Mouse (Mus musculus) induced T-regulatory cell, adult 2 months (primary cell): Measurements from ENCODE around the gene Stab1.
A peak's percentile ranks its signal among the peaks of the same experiment; 100 is the strongest.

Experiments
- DNase-seq: peaks from one replicate; pipeline ENCODE4 v3.0.0-alpha.2; 2012; ENCODE audit warnings: low read depth

Gene Stab1

DNA sequence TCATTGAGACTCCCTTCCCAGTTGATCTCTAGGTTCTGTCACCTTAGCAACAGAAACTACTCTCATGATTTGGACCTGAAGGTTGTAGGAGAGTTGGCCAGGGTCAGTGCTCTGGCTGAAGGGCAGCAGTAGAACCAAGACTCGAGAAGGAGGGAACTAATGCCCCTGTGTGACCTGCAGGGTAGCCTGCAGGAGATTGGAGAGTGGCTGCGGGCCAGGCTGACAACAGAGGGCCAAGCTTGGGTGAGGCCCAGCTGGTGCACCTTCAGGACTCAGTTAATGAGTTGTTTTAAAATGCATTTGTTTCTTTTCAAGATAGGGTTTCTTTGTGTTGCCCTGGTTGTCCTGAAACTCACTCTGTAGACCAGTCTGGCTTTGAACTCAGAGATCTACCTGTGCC lies 3.4 kb downstream of the Stab1 start:
- no peak for DNase-seq

GRCm38 (mm10) chr14:31164067-31164466 lies 4.4 kb downstream of the Stab1 start:
- no peak for DNase-seq

GRCm38 (mm10) chr14:31161638-31162037 lies 6.8 kb downstream of the Stab1 start:
- no peak for DNase-seq

DNA sequence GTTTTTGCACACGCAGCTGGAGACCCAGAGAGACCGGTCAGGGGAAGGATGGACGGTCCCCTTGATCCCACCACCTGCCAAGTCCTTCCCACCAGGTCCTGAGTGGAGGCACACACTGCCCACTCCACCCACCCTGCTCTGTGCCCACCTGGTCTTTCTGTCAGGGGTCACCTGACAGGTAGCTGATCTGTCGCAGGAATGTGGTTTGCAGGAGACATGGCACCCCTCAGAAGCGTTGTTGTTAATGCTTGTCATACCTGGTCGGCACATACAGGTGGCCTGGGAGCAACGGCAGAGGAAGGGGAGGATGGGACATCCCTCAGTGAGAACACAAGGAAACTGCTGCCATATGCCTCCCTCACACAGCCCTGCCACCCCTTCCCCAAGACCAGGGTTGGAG lies 7.2 kb downstream of the Stab1 start:
- DNase-seq: no peak

DNA sequence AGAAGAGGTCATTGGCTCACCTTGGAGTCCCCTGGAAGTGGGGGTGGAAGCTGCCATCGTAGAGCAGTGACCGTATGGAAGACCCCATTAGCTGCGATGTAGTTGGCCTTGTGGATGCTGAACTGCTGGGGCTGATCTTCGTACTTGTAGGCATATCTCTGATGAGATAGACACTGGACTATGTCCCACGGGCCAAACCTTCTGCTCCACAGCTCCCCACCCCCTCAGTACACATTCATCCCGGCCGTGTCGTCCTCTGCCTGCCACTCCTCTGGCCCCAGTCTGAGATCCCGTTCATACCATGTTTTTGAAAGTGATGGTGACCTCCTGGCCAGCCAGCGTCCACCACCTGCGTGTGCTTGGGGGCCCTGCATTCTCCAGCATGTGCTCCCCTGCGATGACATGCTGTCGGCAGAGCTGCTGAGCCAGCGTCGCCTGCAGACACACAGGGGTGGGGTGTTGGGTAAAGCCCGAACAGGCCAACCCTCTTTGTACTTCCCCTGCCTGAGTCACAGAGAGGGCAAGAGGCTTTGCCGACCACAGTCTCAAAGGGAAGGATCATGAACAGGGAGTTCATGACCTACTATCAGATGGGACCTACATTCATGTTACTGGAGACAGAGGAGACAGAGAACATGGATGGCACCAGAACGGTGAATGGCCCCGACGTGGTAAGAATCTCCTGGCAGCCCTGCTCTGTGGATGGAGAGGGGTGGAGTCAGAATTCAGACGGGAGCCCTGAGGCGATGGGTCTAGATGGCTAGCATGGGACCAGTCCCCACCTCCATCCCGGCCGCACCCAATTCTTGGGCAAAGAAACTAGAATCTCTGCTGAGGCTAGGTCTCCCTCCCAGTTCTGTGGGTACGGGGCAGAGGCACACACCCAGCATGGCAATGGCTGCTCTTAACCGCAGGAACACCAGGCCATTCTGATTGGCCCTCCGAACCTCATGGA lies 8.0 kb downstream of the Stab1 start:
- DNase-seq: peak; percentile 39

DNA sequence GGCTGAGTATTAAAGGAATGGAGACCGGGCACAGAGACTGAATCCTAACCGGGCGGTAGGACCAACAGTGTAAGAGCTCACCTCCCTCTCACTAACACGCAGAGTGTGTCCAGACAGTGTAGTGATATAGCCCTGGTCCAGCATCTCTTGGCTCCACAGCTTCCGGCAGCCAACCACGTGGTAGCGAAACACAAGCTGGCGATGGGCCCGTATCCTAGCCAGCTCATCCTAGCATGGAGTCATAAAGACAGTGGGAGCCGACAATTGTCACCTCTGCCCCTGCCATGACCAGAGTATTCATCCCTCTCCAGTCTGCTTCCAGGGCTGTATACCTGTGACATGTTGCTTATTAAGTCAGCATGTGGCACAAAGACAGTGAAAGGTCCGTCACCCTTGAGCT lies 22.7 kb downstream of the Stab1 start:
- DNase-seq: no peak

GRCm38 (mm10) chr14:31141011-31141410 lies 27.4 kb downstream of the Stab1 start:
- no peak for DNase-seq

- DNase-seq: no peak
Observed at GRCm38 (mm10) chr14:31140141-31140540, 28.3 kb downstream of the Stab1 start.

GRCm38 (mm10) chr14:31139666-31140065 lies 28.8 kb downstream of the Stab1 start:
- DNase-seq: no peak

DNA sequence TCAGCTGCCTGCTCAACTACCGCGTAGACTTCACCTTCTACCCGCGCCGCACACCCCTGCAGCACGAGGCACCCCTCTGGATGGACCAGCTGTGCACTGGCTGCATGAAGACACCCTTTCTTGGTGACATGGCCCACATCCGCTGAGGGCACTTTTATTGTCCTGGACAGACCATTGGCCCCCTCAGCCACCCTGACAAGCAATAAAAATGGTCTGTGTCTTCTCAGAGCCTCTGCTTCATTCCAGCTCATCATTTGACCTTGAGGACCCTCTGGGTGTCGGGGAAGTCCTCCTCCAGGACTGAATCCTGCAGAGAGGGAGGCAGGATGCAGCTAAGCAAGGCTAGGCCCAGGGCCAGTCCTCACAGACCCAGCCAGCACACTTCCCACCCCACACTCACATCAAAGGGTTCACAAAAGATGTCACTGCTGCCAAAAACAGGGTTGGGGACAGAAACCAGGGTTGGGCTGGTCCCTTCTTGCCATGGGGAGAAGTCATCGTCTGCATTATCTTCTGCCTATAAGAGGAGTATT lies 29.5 kb downstream of the Stab1 start:
- DNase-seq: no peak

DNA sequence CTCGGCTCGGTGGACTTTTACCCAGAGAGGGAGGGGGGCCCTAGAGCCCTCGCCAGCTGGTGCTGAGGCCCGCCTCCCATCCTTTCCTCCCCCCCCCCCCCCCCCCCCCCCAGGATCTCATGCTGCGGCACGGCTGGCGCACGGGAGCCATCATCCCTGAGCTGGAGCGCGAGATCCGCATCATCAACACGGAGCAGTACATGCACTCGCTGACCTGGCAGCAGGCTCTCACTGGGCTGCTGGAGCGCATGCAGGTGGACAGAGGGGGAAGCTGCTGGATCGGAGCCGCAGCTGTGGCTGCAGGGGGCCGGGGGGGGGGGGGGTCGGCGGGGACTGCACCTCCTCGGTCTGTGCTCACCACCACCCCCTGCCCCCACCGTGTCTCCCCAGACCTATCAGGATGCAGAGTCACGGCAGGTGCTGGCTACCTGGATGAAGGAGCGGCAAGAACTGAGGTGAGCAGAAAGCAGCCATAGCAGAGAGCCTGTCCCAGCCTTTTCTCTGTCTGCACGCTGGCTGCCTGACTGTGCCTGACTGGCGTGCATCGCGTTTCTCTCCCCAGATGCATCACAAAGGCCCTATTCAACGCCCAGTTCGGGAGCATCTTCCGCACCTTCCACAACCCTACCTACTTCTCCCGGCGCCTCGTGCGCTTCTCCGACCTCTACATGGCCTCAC lies 30.1 kb downstream of the Stab1 start:
- no peak for DNase-seq

- no peak for DNase-seq
Observed at GRCm38 (mm10) chr14:31137791-31138190, 30.6 kb downstream of the Stab1 start.

- no peak for DNase-seq
Observed at GRCm38 (mm10) chr14:31137281-31137595, 31.2 kb downstream of the Stab1 start.

DNA sequence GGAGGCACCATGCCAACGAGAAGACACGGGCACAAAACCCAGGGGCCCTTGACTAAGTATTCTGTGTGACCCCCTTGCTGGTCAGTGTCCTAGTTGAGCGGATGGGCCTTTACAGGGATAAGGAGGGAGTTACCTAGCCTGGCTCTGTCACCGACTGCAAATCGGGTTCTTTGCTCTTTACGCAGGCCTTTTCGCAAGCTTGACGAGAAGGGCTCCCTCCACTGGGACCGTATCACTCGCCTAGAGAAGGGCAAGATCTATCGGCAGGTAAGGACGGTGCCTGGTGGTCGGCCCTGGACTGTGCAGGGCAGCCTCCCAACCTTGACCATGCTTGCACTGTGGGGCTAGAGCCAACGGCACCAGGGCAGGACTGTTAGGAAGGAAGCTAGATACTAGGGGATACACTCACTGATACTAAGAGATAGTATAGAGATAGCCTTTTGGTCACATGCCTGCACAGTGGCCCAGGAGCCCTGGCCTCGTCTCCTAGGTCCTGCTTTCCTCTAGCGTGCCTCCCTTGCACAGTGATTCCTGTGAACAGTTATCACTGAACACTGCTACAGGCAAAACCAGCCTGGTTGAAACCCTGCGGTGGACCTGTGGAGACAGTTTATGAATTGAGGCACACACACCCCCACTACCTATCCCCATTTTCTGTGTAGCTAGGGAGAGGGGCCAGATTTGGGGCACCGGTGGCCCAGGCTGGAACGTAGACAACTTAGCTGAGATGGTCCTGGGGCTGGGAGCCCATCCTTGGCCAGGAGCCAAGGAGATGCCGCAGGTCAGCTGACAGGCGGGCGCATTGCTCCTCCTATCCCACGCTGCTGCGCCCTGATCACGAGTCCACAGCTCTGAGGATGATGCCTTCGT lies 31.8 kb downstream of the Stab1 start:
- DNase-seq: no peak

DNA sequence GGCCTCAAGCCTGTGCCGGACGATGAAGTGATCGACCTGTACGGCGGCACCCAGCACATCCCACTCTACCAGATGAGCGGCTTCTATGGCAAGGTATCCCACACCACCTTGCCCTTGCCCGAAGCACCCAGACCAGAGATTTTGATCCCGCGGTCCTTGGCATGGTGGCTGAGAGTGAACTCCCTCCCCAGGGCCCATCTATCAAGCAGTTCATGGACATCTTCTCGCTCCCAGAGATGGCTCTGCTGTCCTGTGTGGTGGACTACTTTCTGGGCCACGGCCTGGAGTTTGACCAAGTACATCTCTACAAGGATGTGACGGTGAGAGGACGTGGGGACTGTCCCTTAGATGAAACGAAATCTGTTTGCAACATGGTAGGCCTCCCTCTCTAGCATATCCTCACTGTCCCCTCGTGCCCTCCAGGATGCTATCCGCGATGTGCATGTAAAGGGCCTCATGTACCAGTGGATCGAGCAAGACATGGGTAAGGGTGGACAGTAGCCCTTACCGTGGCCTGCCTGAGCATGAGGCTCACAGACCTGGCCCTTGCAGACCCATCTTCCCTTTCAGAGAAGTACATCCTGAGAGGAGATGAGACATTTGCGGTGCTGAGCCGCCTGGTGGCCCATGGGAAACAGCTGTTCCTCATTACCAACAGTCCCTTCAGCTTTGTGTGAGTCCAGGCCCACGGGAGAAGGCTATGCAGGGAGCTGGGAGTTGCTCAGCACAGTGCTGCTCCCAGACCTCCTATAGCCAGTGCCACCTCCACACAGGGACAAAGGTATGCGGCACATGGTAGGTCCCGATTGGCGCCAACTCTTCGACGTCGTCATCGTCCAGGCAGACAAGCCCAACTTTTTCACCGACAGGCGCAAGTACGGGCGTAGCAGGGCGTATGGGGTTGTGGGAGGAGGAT lies 32.7 kb downstream of the Stab1 start:
- no peak for DNase-seq

DNA sequence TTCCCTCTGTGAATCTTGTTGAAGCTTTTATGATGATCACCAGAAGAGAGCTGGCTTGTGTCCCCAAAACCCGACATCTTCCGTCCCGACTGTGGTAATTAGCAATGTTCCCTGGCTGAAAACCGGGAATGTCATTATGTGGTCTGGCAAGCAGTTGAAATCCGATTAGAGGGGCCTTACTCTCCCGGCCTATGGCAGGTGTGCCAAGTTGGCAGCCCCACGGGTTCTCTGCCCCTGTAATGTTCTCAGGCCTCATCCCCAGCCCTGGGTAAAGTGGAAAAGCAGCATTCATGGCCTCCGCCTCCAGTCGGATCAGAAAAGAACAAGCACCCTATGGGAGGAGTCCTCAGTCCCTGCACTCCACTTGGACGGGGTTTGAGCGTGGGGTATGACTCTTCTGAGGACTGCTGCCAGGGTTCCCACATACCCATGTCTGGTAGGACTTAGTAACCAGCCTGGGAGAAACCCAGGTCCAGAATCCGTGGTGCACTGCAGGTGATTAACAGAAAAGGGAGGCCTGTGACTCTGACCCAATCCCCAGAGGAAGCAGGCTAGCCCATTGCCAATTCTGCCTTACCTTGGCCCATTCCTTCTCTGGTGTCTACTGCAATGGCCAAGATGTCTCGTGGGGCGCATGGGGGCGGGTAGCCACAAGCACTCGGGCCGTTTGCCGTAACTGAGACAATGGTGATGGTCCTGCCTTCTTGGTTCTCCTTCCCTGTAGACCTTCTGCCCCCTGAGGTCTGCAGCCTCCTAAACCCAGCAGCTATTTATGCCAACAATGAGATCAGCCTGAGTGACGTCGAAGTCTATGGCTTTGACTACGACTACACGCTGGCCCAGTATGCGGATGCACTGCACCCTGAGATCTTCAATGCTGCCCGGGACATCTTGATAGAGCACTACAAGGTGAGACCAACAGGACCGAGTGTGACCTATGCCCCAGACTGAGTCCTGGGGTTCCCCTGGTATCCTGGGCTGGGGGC lies 34.1 kb downstream of the Stab1 start:
- no peak for DNase-seq

- DNase-seq: no peak
Observed at GRCm38 (mm10) chr14:31133023-31133665, 35.3 kb downstream of the Stab1 start.

DNA sequence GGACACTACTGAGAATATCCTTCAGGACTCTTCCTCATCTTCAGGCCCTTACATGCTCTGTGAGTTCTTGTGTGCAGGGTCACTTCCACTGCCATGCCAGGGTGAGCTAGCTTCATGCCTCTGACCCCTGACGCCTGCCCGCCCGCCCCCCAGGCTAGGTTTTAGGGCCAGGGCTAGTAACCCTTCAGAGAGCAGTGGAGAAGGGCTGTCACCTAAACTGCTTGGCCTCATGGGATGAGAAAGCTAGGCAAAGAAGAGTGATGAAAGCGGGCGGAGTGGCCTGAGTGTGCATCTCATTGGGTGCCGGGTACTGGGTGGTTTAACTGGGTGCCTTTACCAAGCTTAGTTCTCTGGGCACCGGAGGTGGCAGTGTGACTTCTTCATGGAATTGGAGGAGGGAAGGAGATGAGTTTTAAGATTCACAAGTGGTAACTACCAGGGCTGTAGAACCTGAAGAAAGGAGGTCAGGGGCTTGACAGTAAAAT lies 35.9 kb downstream of the Stab1 start:
- DNase-seq: no peak

DNA sequence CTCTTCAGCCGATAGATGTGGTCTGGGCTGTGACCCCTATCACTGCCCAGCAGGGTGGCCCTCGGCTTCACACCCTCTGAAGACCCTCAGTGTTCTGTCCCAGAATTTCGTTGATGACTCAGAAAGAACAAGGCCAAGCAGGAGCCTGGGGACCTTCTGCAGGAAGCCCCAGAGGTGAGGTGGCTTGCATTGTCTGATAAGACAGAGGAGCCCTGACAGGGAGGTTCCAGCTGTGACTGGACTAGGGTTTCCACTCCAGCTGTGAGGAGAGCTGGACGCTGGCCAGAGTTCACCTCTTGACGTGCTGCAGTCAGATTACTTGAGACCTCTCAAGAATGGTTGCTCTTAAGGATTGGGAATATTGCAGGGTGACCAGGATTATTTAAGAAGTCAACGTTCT lies 36.4 kb downstream of the Stab1 start:
- no peak for DNase-seq
